Mouse (Mus musculus) thymus, adult 2 months (tissue): ENCODE results near the gene Sema6d. TPM values are rescaled to one million over a fixed set of nuclear protein-coding genes. Genes with fewer than 3 reads are reported as not detected.

Source experiments
- DNase-seq: peaks from one replicate; pipeline ENCODE4 v3.0.0; 2021
- H3K27ac ChIP-seq: fragments of 200-500 bp; 2 replicates; pipeline ENCODE4 v1.5.1; 2012; ENCODE audit warnings: low read length, control low read depth; ENCODE audit not compliant: control insufficient read depth, insufficient read depth
- H3K27me3 ChIP-seq: fragments of 200-500 bp; 2 replicates; pipeline ENCODE4 v1.6.1; 2012; ENCODE audit warnings: mild to moderate bottlenecking, low read length, moderate library complexity, mixed read lengths; ENCODE audit not compliant: control insufficient read depth, insufficient read depth
- H3K36me3 ChIP-seq: fragments of 200-500 bp; 2 replicates; pipeline ENCODE4 v1.6.1; 2012; ENCODE audit warnings: mild to moderate bottlenecking, low read length, moderate library complexity; ENCODE audit not compliant: control insufficient read depth, insufficient read depth
- H3K4me1 ChIP-seq: fragments of 200-500 bp; replicated peaks from 2 replicates; pipeline ENCODE4 v1.6.1; 2012; ENCODE audit warnings: low read length; ENCODE audit not compliant: control insufficient read depth, insufficient read depth
- H3K4me3 ChIP-seq: fragments of 200-500 bp; 2 replicates; pipeline ENCODE4 v1.5.1; 2012; ENCODE audit warnings: mild to moderate bottlenecking, low read length, control low read depth, moderate library complexity; ENCODE audit not compliant: control insufficient read depth, insufficient read depth
- CTCF ChIP-seq: fragments of 200-500 bp; IDR thresholded peaks from 2 replicates; pipeline ENCODE4 v1.5.1; 2012; ENCODE audit warnings: mild to moderate bottlenecking, control low read depth, low read length, moderate library complexity, borderline replicate concordance; ENCODE audit not compliant: control insufficient read depth, poor library complexity, insufficient read depth; ENCODE audit errors: extremely low read depth
- POLR2A ChIP-seq: fragments of 200-500 bp; IDR thresholded peaks from 2 replicates; pipeline ENCODE4 v1.6.1; 2012; ENCODE audit warnings: mild to moderate bottlenecking, low read length, control low read depth, moderate library complexity; ENCODE audit not compliant: control insufficient read depth, poor library complexity, insufficient read depth; ENCODE audit errors: extremely low read depth
- WGBS: fragments of 180-500 bp; shearing (Covaris S2); methylation state at CpG from one replicate; pipeline ENCODE4 v1.1.7; 2018; 5-methylcytosine and 5-hydroxymethylcytosine counted together
- polyA plus RNA-seq: library from polyadenylated mRNA; depleted of rRNA; stranded (reverse); fragments of >200 nt; gene quantifications from 2 replicates; pipeline ENCODE4 v1.2.3, GENCODE M21; 2012

Sema6d gene
- polyA plus RNA-seq, 1 experiment: 4.6 TPM

- WGBS: 90% methylated on average over 9 of the region's 9 CpGs
- H3K27ac ChIP-seq: no peak overlapping the region
- H3K4me1 ChIP-seq: no peaks in the 10 kb centered on the region
- DNase-seq: no peak
- no peak overlapping the region for H3K4me3 ChIP-seq
- no peaks in the 10 kb centered on the region for H3K36me3 ChIP-seq
- no peaks in the 10 kb centered on the region for H3K27me3 ChIP-seq
- TF ChIP-seq CTCF (no peak), POLR2A (no peak)
Observed at GRCm38 (mm10) chr2:124234636-124235221, 145.0 kb downstream of the Sema6d start.

GRCm38 (mm10) chr2:124235237-124236055 lies 145.7 kb downstream of the Sema6d start:
- H3K4me3 ChIP-seq: no peak overlapping the region
- TF ChIP-seq POLR2A (no peak), CTCF (no peak)
- H3K27me3 ChIP-seq: no peaks in the 10 kb centered on the region
- WGBS: 58% methylated on average over 6 of the region's 6 CpGs
- no peaks in the 10 kb centered on the region for H3K4me1 ChIP-seq
- DNase-seq: no peak
- H3K36me3 ChIP-seq: no peaks in the 10 kb centered on the region
- H3K27ac ChIP-seq: no peak overlapping the region

- Histone ChIP-seq H3K27me3 (no peaks in the 10 kb centered on the region), H3K4me1 (no peaks in the 10 kb centered on the region), H3K4me3 (no peak overlapping the region), H3K27ac (no peak overlapping the region), H3K36me3 (no peaks in the 10 kb centered on the region)
- DNase-seq: no peak
- TF ChIP-seq CTCF (no peak), POLR2A (no peak)
- WGBS: 96% methylated on average over 1 of the region's 1 CpGs
Observed at GRCm38 (mm10) chr2:124236831-124237230, 147.1 kb downstream of the Sema6d start.

GRCm38 (mm10) chr2:124243608-124244007 lies 153.8 kb downstream of the Sema6d start:
- no peak for DNase-seq

GRCm38 (mm10) chr2:124244543-124245245 lies 154.9 kb downstream of the Sema6d start:
- H3K36me3 ChIP-seq: no peaks in the 10 kb centered on the region
- H3K4me3 ChIP-seq: no peak overlapping the region
- no peaks in the 10 kb centered on the region for H3K27me3 ChIP-seq
- 81% methylated on average over 4 of the region's 4 CpGs for WGBS
- no peaks in the 10 kb centered on the region for H3K4me1 ChIP-seq
- DNase-seq: no peak
- H3K27ac ChIP-seq: no peak overlapping the region
- TF ChIP-seq CTCF: no peak
- no peak for TF ChIP-seq POLR2A

More at GRCm38 (mm10) chr2:124243608-124244007, 153.8 kb downstream of the Sema6d start:
- no peaks in the 10 kb centered on the region for H3K27me3 ChIP-seq
- H3K27ac ChIP-seq: no peak overlapping the region
- no peaks in the 10 kb centered on the region for H3K36me3 ChIP-seq
- WGBS: 83% methylated on average over 1 of the region's 1 CpGs
- no peak overlapping the region for H3K4me3 ChIP-seq
- no peak for TF ChIP-seq POLR2A
- TF ChIP-seq CTCF: no peak
- no peaks in the 10 kb centered on the region for H3K4me1 ChIP-seq

- no peak for TF ChIP-seq CTCF
- no peak for TF ChIP-seq POLR2A
- no peak overlapping the region for H3K4me3 ChIP-seq
- no peaks in the 10 kb centered on the region for H3K27me3 ChIP-seq
- no peak for DNase-seq
- no peak overlapping the region for H3K27ac ChIP-seq
- no peaks in the 10 kb centered on the region for H3K4me1 ChIP-seq
- H3K36me3 ChIP-seq: no peaks in the 10 kb centered on the region
- 86% methylated on average over 1 of the region's 1 CpGs for whole genome bisulfite sequencing
Observed at GRCm38 (mm10) chr2:124258108-124258507, 168.3 kb downstream of the Sema6d start.
